25 mouse cellular contexts compared by ENCODE assay signal in genomic region chr6:57661295-57661694, GRCm38 (mm10). TPM values are rescaled to one million over a fixed set of nuclear protein-coding genes. Genes with fewer than 3 reads are reported as not detected.
DNase-seq lines count a peak whose midpoint lies in the region; ATAC-seq and TF ChIP-seq lines count a peak whose summit lies in the region.
"Had no signal": no experiment of that assay in that cellular context is flagged by ENCODE, and none has a peak within 500 bp of the region (broad histone marks: within the 10 kb centered on the region; RNA-seq: fewer than 3 reads in every experiment).

No protein-coding gene starts in this region.

- no peaks in the 10 kb centered on the region for H3K36me3 ChIP-seq in lung, embryonic 14.5 days (ENCODE audit: insufficient read depth)
- H3K36me3 ChIP-seq: embryonic facial prominence, embryonic 13.5 days; embryonic facial prominence, embryonic 15.5 days; forebrain, embryonic 10.5 days; forebrain, embryonic 12.5 days had no signal

- ATAC-seq in lung, embryonic 14.5 days (ENCODE audit: insufficient read depth), result no peak
- peak; percentile 61 for ATAC-seq in granulocyte monocyte progenitor cell, adult 5-6 weeks (replicated peaks; ENCODE audit: poor library complexity, severe bottlenecking)
- ATAC-seq in megakaryocyte progenitor cell, adult 5-6 weeks (replicated peaks; ENCODE audit: poor library complexity), result peak; percentile 65
- ATAC-seq: forebrain, embryonic 14.5 days; forebrain, embryonic 16.5 days; Patski had no signal

- peak; percentile 3 for DNase-seq in lung, embryonic 14.5 days
- no peak for DNase-seq in lung, adult 18-20 months
- peak; percentile 60 for DNase-seq in MEL-GATA-1-ER (ENCODE audit: extremely low read depth, low read depth)
- DNase-seq in layer of hippocampus, postnatal 36 days, result no peak
- no peak for DNase-seq in cerebellum, postnatal 36 days
- DNase-seq in right cerebral cortex, postnatal 14 days, result no peak
- DNase-seq: adrenal gland, adult 2 months; adrenal gland, postnatal 10 days; adrenal gland, postnatal 25 days; cerebellum, adult 11 months; cerebellum, adult 18-20 months; cerebellum, adult 8-10 months; cerebellum, adult 9-11 months; cerebellum, postnatal 14 days; embryo, embryonic 11 days had no signal

- no peak for TF ChIP-seq CTCF in lung, embryonic 14.5 days (IDR thresholded peaks at IDR 0.05; ENCODE audit: low read depth)

- 50% methylated on average over 4 of the region's 4 CpGs for WGBS in lung, embryonic 14.5 days

- H3K9me3 ChIP-seq in lung, embryonic 14.5 days (ENCODE audit: low read depth, low read length), result no peaks in the 10 kb centered on the region
- H3K9me3 ChIP-seq: embryonic facial prominence, embryonic 13.5 days; embryonic facial prominence, embryonic 15.5 days; forebrain, embryonic 10.5 days; forebrain, embryonic 12.5 days had no signal

- H3K27ac ChIP-seq in lung, embryonic 14.5 days (ENCODE audit: low read depth), result no peak overlapping the region
- H3K27ac ChIP-seq: embryonic facial prominence, embryonic 13.5 days; embryonic facial prominence, embryonic 15.5 days; forebrain, embryonic 10.5 days; forebrain, embryonic 12.5 days had no signal

- no peaks in the 10 kb centered on the region for H3K27me3 ChIP-seq in lung, embryonic 14.5 days (ENCODE audit: insufficient read depth, low read length)
- H3K27me3 ChIP-seq: embryonic facial prominence, embryonic 13.5 days; embryonic facial prominence, embryonic 15.5 days; forebrain, embryonic 12.5 days; Patski had no signal

- no peaks in the 10 kb centered on the region for H3K4me1 ChIP-seq in lung, embryonic 14.5 days (ENCODE audit: insufficient read depth)
- H3K4me1 ChIP-seq: embryonic facial prominence, embryonic 13.5 days; embryonic facial prominence, embryonic 15.5 days; forebrain, embryonic 10.5 days; forebrain, embryonic 12.5 days had no signal

- H3K4me2 ChIP-seq in lung, embryonic 14.5 days, result no peak overlapping the region
- H3K4me2 ChIP-seq: embryonic facial prominence, embryonic 13.5 days; embryonic facial prominence, embryonic 15.5 days; forebrain, embryonic 12.5 days had no signal

- no peak overlapping the region for H3K4me3 ChIP-seq in lung, embryonic 14.5 days (ENCODE audit: low read depth, low read length)
- H3K4me3 ChIP-seq: embryonic facial prominence, embryonic 13.5 days; embryonic facial prominence, embryonic 15.5 days; erythroblast, embryonic 14.5 days; forebrain, embryonic 10.5 days; forebrain, embryonic 12.5 days had no signal

- H3K9ac ChIP-seq in lung, embryonic 14.5 days, result no peak overlapping the region
- H3K9ac ChIP-seq: embryonic facial prominence, embryonic 13.5 days; embryonic facial prominence, embryonic 15.5 days; forebrain, embryonic 12.5 days had no signal

RNA-seq across cellular contexts. Expression of gene Pyurf, which starts 30.6 kb away (rescaled TPM):
- 19.1 and 19.9 TPM in 2 replicates for polyA plus RNA-seq in lung, embryonic 14.5 days (2014; fragmentation: Nextera tagmentation; extraction: Ambion mirVana)
- total RNA-seq in granulocyte monocyte progenitor cell, adult 5-6 weeks (2014; fragmentation: Nextera tagmentation), result 7.5 and 7.7 TPM in 2 replicates
- 16.3 and 17.7 TPM in 2 replicates for total RNA-seq in granulocyte monocyte progenitor cell, adult 5-6 weeks (2017)
- total RNA-seq in megakaryocyte progenitor cell, adult 5-6 weeks (2015), result 7.3 and 8.8 TPM in 2 replicates
- 13.1 and 15.8 TPM in 2 replicates for total RNA-seq in megakaryocyte progenitor cell, adult 5-6 weeks (2017)
- 1 to 10 TPM; 8.3 to 8.4 TPM for total RNA-seq in layer of hippocampus, postnatal 36 days (2021)

RNA-seq across cellular contexts. Expression of gene Lancl2, which starts 41.0 kb away (rescaled TPM):
- polyA plus RNA-seq in lung, embryonic 14.5 days (2014; fragmentation: Nextera tagmentation; extraction: Ambion mirVana), result 29.9 and 30.2 TPM in 2 replicates
- total RNA-seq in granulocyte monocyte progenitor cell, adult 5-6 weeks (2014; fragmentation: Nextera tagmentation), result 22.8 and 23.1 TPM in 2 replicates
- 31.0 and 44.0 TPM in 2 replicates for total RNA-seq in granulocyte monocyte progenitor cell, adult 5-6 weeks (2017)
- 30.8 and 41.8 TPM in 2 replicates for total RNA-seq in megakaryocyte progenitor cell, adult 5-6 weeks (2015)
- total RNA-seq in megakaryocyte progenitor cell, adult 5-6 weeks (2017), result 39.5 and 43.0 TPM in 2 replicates
- total RNA-seq in layer of hippocampus, postnatal 36 days (2021), result 10 to 100 TPM; 78.6 to 90.8 TPM

Comparison
In these comparisons a context has a peak if more than half of its experiments do, and no peak if none do; other contexts are left out.
1. DNase-seq: peak in lung, embryonic 14.5 days (single experiment) and MEL-GATA-1-ER (single experiment); none in lung, adult 18-20 months (0 of 2), layer of hippocampus, postnatal 36 days (0 of 2), cerebellum, postnatal 36 days (0 of 2) and right cerebral cortex, postnatal 14 days (single experiment).